In the genomic region with DNA sequence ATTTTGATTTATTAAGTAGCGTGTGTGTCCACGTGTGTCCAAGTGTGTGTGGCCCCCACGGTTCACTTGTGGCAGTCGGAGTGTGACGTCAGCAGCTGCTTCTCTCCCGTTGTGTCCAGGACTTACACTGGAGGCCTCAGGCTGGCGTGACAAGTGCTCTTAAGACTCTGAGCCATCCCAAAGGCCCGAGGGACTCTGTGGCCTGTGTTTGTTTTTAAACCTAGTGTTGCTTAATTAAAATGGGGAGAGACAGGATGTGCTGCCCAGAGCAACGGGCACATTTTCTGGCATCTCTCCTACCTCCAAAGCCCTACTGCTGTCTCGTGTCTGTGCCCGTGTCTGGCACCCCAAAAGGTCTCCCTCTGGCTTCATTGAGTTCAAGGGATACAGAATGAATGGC, we compare ENCODE assay signal across 18 mouse cellular contexts. TPM values are rescaled to one million over a fixed set of nuclear protein-coding genes. Genes with fewer than 3 reads are reported as not detected.
DNase-seq lines count a peak whose midpoint lies in the region; ATAC-seq and TF ChIP-seq lines count a peak whose summit lies in the region.
"Had no signal": no experiment of that assay in that cellular context is flagged by ENCODE, and none has a peak within 500 bp of the region (broad histone marks: within the 10 kb centered on the region; RNA-seq: fewer than 3 reads in every experiment).

No protein-coding gene starts in this region.

- no peak for ATAC-seq in heart, embryonic 11.5 days (replicated peaks; ENCODE audit: insufficient number of reproducible peaks, low FRiP score, low TSS enrichment)
- ATAC-seq: hindbrain, postnatal 0 days had no signal

- 56% methylated on average over 11 of the region's 11 CpGs for WGBS in cerebellum, adult 2 months
- WGBS in spleen, adult 2 months = 40% methylated on average over 11 of the region's 11 CpGs
- WGBS in heart, embryonic 11.5 days (ENCODE audit: insufficient replicate concordance) = 83% methylated on average over 11 of the region's 11 CpGs

- TF ChIP-seq CTCF in cerebellum, adult 2 months (IDR thresholded peaks at IDR 0.05; ENCODE audit: borderline replicate concordance, insufficient read depth, low read depth, low read length) = no peak
- TF ChIP-seq CTCF in layer of hippocampus, adult 2 months (conservative IDR thresholded peaks at IDR 0.05) = no peak
- TF ChIP-seq CTCF in spleen, adult 2 months (IDR thresholded peaks at IDR 0.05; ENCODE audit: extremely low read depth, insufficient read depth, insufficient read length, insufficient replicate concordance) = no peak

- H3K27ac ChIP-seq in cerebellum, adult 2 months (ENCODE audit: insufficient read depth, low read length) = peak overlapping the region; percentile 16; the same call in 1 of the 2 replicates
- peak overlapping the region; percentile 19; the same call in 1 of the 2 replicates for H3K27ac ChIP-seq in layer of hippocampus, adult 2 months
- peak overlapping the region; percentile 95 for H3K27ac ChIP-seq in spleen, adult 2 months (ENCODE audit: insufficient read depth, low read length)
- H3K27ac ChIP-seq in heart, embryonic 11.5 days (ENCODE audit: low read depth, low read length) = no peak overlapping the region
- H3K27ac ChIP-seq: embryonic facial prominence, embryonic 15.5 days; hindbrain, postnatal 0 days had no signal

- no peak for TF ChIP-seq POLR2A in cerebellum, adult 2 months (IDR thresholded peaks at IDR 0.05; ENCODE audit: borderline replicate concordance, insufficient read depth, low read length)
- TF ChIP-seq POLR2A in spleen, adult 2 months (IDR thresholded peaks at IDR 0.05; ENCODE audit: low read depth, low read length) = no peak

- no peaks in the 10 kb centered on the region for H3K27me3 ChIP-seq in cerebellum, adult 2 months (ENCODE audit: control insufficient read depth, insufficient read depth, low read length)
- H3K27me3 ChIP-seq in spleen, adult 2 months (ENCODE audit: control insufficient read depth, insufficient read depth, low read length) = no peaks in the 10 kb centered on the region
- 0 out of 2 replicates have a peak, but pooled peaks cover 3% of the 10 kb centered on the region for H3K27me3 ChIP-seq in heart, embryonic 11.5 days (ENCODE audit: control insufficient read depth, insufficient read depth, low read length)
- H3K27me3 ChIP-seq: embryonic facial prominence, embryonic 15.5 days had no signal

- peak in 1 of 2 experiments; percentile 34 for DNase-seq in cerebellum, adult 2 months
- DNase-seq in cerebellum, postnatal 4 days (ENCODE audit: low spot score in 2 of 2) = no peak
- DNase-seq in layer of hippocampus, adult 2 months (ENCODE audit: low spot score in 2 of 2) = no peak
- DNase-seq in layer of hippocampus, postnatal 25 days (ENCODE audit: extremely low spot score in 1 of 2, low spot score in 1 of 2) = no peak
- peak in 1 of 2 experiments; percentile 44 for DNase-seq in spleen, adult 2 months (ENCODE audit: low read depth in 1 of 2, low spot score in 2 of 2)
- no peak for DNase-seq in spleen, postnatal 36 days (ENCODE audit: low spot score in 2 of 2)
- no peak for DNase-seq in neural tube, embryonic 10.5 days (ENCODE audit: extremely low spot score, low spot score)
- DNase-seq: heart, postnatal 14 days; lung, postnatal 10 days; thymus, postnatal 25 days had no signal

- no peaks in the 10 kb centered on the region for H3K4me1 ChIP-seq in cerebellum, adult 2 months (ENCODE audit: control insufficient read depth, insufficient read depth, low read length)
- H3K4me1 ChIP-seq in spleen, adult 2 months (ENCODE audit: control insufficient read depth, insufficient read depth, insufficient read length) = peaks cover 20% of the 10 kb centered on the region; the same call in 1 of the 2 replicates
- H3K4me1 ChIP-seq in heart, embryonic 11.5 days (ENCODE audit: control insufficient read depth, insufficient read depth, low read length) = no peaks in the 10 kb centered on the region
- H3K4me1 ChIP-seq: embryonic facial prominence, embryonic 15.5 days; megakaryocyte, embryonic 14.5 days had no signal

- H3K4me3 ChIP-seq in cerebellum, adult 2 months (replicated peaks; ENCODE audit: insufficient read depth, low read depth, low read length) = no peak overlapping the region
- H3K4me3 ChIP-seq in layer of hippocampus, adult 2 months = no peak overlapping the region
- no peak overlapping the region for H3K4me3 ChIP-seq in spleen, adult 2 months (ENCODE audit: extremely low read depth, insufficient read depth, insufficient read length)
- H3K4me3 ChIP-seq in heart, embryonic 11.5 days (ENCODE audit: low read depth, low read length) = no peak overlapping the region
- H3K4me3 ChIP-seq: embryonic facial prominence, embryonic 15.5 days; megakaryocyte, embryonic 14.5 days had no signal

- H3K36me3 ChIP-seq in spleen, adult 2 months (ENCODE audit: control insufficient read depth, insufficient read depth, low read length) = peaks cover 21% of the 10 kb centered on the region
- H3K36me3 ChIP-seq in heart, embryonic 11.5 days (ENCODE audit: control insufficient read depth, insufficient read depth, low read length) = peaks cover 6% of the 10 kb centered on the region

- H3K4me2 ChIP-seq in heart, embryonic 11.5 days = no peak overlapping the region
- H3K4me2 ChIP-seq: embryonic facial prominence, embryonic 15.5 days had no signal

- H3K9ac ChIP-seq in heart, embryonic 11.5 days (ENCODE audit: low read depth, low read length) = no peak overlapping the region
- H3K9ac ChIP-seq: embryonic facial prominence, embryonic 15.5 days had no signal

- no peaks in the 10 kb centered on the region for H3K9me3 ChIP-seq in heart, embryonic 11.5 days (replicated peaks; ENCODE audit: control insufficient read depth, low read length)
- H3K9me3 ChIP-seq: embryonic facial prominence, embryonic 15.5 days; megakaryocyte, embryonic 14.5 days had no signal

RNA-seq across cellular contexts. Expression of gene Matn4, which starts 18.5 kb away (rescaled TPM):
- 5.5 and 5.9 TPM in 2 replicates for polyA plus RNA-seq in cerebellum, adult 2 months (2012; rRNA removed)
- 10 to 100 TPM; 10.3 to 11.2 TPM for total RNA-seq in layer of hippocampus, adult 2 months (2021)
- total RNA-seq in layer of hippocampus, postnatal 25 days (2021) = 10 to 100 TPM; 13.0 to 17.5 TPM
- polyA plus RNA-seq in spleen, adult 2 months (2012; rRNA removed) = 0.82 and 1.2 TPM in 2 replicates
- 0.34 and 0.77 TPM in 2 replicates for polyA plus RNA-seq in heart, embryonic 11.5 days (2014; fragmentation: Nextera tagmentation; extraction: Ambion mirVana)
- polyA plus RNA-seq: forebrain, embryonic 11.5 days had no signal

RNA-seq across cellular contexts. Expression of gene Sdc4, which starts 20.2 kb away (rescaled TPM):
- polyA plus RNA-seq in cerebellum, adult 2 months (2012; rRNA removed) = 65.7 and 69.5 TPM in 2 replicates
- 100 to 1,000 TPM; 122 to 137 TPM for total RNA-seq in layer of hippocampus, adult 2 months (2021)
- total RNA-seq in layer of hippocampus, postnatal 25 days (2021) = 100 to 1,000 TPM; 101 to 146 TPM
- 21.0 and 25.0 TPM in 2 replicates for polyA plus RNA-seq in spleen, adult 2 months (2012; rRNA removed)
- 33.9 and 34.6 TPM in 2 replicates for polyA plus RNA-seq in heart, embryonic 11.5 days (2014; fragmentation: Nextera tagmentation; extraction: Ambion mirVana)

RNA-seq across cellular contexts. Expression of gene Rbpjl, which starts 20.5 kb away (rescaled TPM):
- polyA plus RNA-seq in cerebellum, adult 2 months (2012; rRNA removed) = 0.34 and 0.36 TPM in 2 replicates
- total RNA-seq in layer of hippocampus, adult 2 months (2021) = under 1 TPM; 0.07 to 0.46 TPM
- total RNA-seq in layer of hippocampus, postnatal 25 days (2021) = under 1 TPM; 0.34 to 0.45 TPM
- 19.0 and 39.4 TPM in 2 replicates for polyA plus RNA-seq in spleen, adult 2 months (2012; rRNA removed)
- polyA plus RNA-seq in heart, embryonic 11.5 days (2014; fragmentation: Nextera tagmentation; extraction: Ambion mirVana) = 0.06 and 0.19 TPM in 2 replicates
- total RNA-seq: adrenal gland, adult 18-20 months; heart, postnatal 14 days; hindbrain, postnatal 0 days had no signal
- polyA plus RNA-seq: forebrain, embryonic 11.5 days had no signal

RNA-seq across cellular contexts. Expression of gene Sys1, which starts 33.3 kb away (rescaled TPM):
- 73.7 and 75.4 TPM in 2 replicates for polyA plus RNA-seq in cerebellum, adult 2 months (2012; rRNA removed)
- total RNA-seq in layer of hippocampus, adult 2 months (2021) = 10 to 100 TPM; 40.8 to 41.0 TPM
- total RNA-seq in layer of hippocampus, postnatal 25 days (2021) = 10 to 100 TPM; 41.0 to 45.2 TPM
- 111 and 172 TPM in 2 replicates for polyA plus RNA-seq in spleen, adult 2 months (2012; rRNA removed)
- polyA plus RNA-seq in heart, embryonic 11.5 days (2014; fragmentation: Nextera tagmentation; extraction: Ambion mirVana) = 37.0 and 42.3 TPM in 2 replicates

RNA-seq across cellular contexts. Expression of gene Slpi, which starts 34.6 kb away (rescaled TPM):
- 0.80 TPM in 1 of 2 replicates, not detected in the other for polyA plus RNA-seq in cerebellum, adult 2 months (2012; rRNA removed)
- 1 to 10 TPM in 1 of 2 experiments, not detected in 1; 1.8 TPM for total RNA-seq in layer of hippocampus, adult 2 months (2021)
- total RNA-seq in layer of hippocampus, postnatal 25 days (2021) = under 1 TPM; 0.59 to 0.68 TPM
- polyA plus RNA-seq in spleen, adult 2 months (2012; rRNA removed) = 33.5 and 77.7 TPM in 2 replicates
- 0.39 and 0.97 TPM in 2 replicates for polyA plus RNA-seq in heart, embryonic 11.5 days (2014; fragmentation: Nextera tagmentation; extraction: Ambion mirVana)
- total RNA-seq: ES-E14; hindbrain, postnatal 0 days had no signal
- polyA plus RNA-seq: neural tube, embryonic 14.5 days had no signal

Comparison
In these comparisons a context has a peak if more than half of its experiments do, and no peak if none do; other contexts are left out.
1. RNA of gene Rbpjl, which starts 20.5 kb away (polyA plus RNA-seq): 19.0 to 39.4 TPM in spleen, adult 2 months; 0.34 to 0.36 TPM in cerebellum, adult 2 months and 0.06 to 0.19 TPM in heart, embryonic 11.5 days; every median in the first group is over 10 times any median in the second.